Mouse (Mus musculus) A20 (cell line): ENCODE data around the gene Pkn1.
A peak's percentile ranks its signal among the peaks of the same experiment; 100 is the strongest.

Source experiments
- DNase-seq: peaks from one replicate; pipeline ENCODE4 v3.0.0-alpha.2; 2011; ENCODE audit warnings: low read depth, low spot score

Gene Pkn1

GRCm38 (mm10) chr8:83654725-83655124 lies 44.3 kb downstream of the Pkn1 start:
- DNase-seq = no peak

- no peak for DNase-seq
These were observed 45.3 kb downstream of the Pkn1 start for GRCm38 (mm10) chr8:83653662-83654017.

GRCm38 (mm10) chr8:83652744-83653661 lies 46.0 kb downstream of the Pkn1 start:
- no peak for DNase-seq

GRCm38 (mm10) chr8:83652030-83652743 lies 46.8 kb downstream of the Pkn1 start, which contains the start of gene Gipc1:
Gipc1 (plus strand) TSS chr8:83652677.
- DNase-seq = peak; percentile 98

- no peak for DNase-seq
These were observed 49.3 kb downstream of the Pkn1 start for GRCm38 (mm10) chr8:83649699-83650098.

- DNase-seq = no peak
These were observed 50.9 kb downstream of the Pkn1 start for GRCm38 (mm10) chr8:83648031-83648430.

- no peak for DNase-seq
These were observed 51.5 kb downstream of the Pkn1 start for GRCm38 (mm10) chr8:83647511-83647910.

GRCm38 (mm10) chr8:83639649-83640048 lies 59.3 kb downstream of the Pkn1 start:
- DNase-seq = no peak

GRCm38 (mm10) chr8:83638856-83639255 lies 60.1 kb downstream of the Pkn1 start:
- no peak for DNase-seq

- DNase-seq = no peak
These were observed 66.8 kb downstream of the Pkn1 start for GRCm38 (mm10) chr8:83632083-83632707.

GRCm38 (mm10) chr8:83625676-83626299 lies 73.2 kb downstream of the Pkn1 start:
- DNase-seq = no peak

- DNase-seq = no peak
These were observed 74.2 kb downstream of the Pkn1 start for GRCm38 (mm10) chr8:83624739-83625138.

GRCm38 (mm10) chr8:83623549-83623948 lies 75.4 kb downstream of the Pkn1 start:
- DNase-seq = no peak

- DNase-seq = peak; percentile 78
These were observed 76.5 kb downstream of the Pkn1 start for GRCm38 (mm10) chr8:83622389-83622989.

GRCm38 (mm10) chr8:83621691-83622388 lies 77.1 kb downstream of the Pkn1 start:
- no peak for DNase-seq

- no peak for DNase-seq
These were observed 79.3 kb downstream of the Pkn1 start for GRCm38 (mm10) chr8:83619568-83620285.

- no peak for DNase-seq
These were observed 80.4 kb downstream of the Pkn1 start for GRCm38 (mm10) chr8:83618566-83618965.

GRCm38 (mm10) chr8:83617111-83617510 lies 81.9 kb downstream of the Pkn1 start:
- no peak for DNase-seq

- no peak for DNase-seq
These were observed 82.4 kb downstream of the Pkn1 start for GRCm38 (mm10) chr8:83616625-83617024.
